Comparison of ENCODE assay signal across 8 mouse cellular contexts in genomic region chr4:119462858-119463755, GRCm38 (mm10). TPM values are rescaled to one million over a fixed set of nuclear protein-coding genes. Genes with fewer than 3 reads are reported as not detected.
DNase-seq lines count a peak whose midpoint lies in the region; ATAC-seq and TF ChIP-seq lines count a peak whose summit lies in the region.

No protein-coding gene starts in this region.

- no peaks in the 10 kb centered on the region for H3K27me3 ChIP-seq in hindbrain, embryonic 14.5 days (ENCODE audit: control insufficient read depth, insufficient read depth, low read length)
- H3K27me3 ChIP-seq in limb, embryonic 13.5 days = peaks cover 7% of the 10 kb centered on the region; the same call in 1 of the 2 replicates

- TF ChIP-seq CTCF in gastrocnemius, adult 2 months (IDR thresholded peaks at IDR 0.05) = no peak; the same call in 1 of the 2 replicates

- peaks cover 29% of the 10 kb centered on the region for H3K4me1 ChIP-seq in hindbrain, embryonic 14.5 days (replicated peaks; ENCODE audit: control insufficient read depth, insufficient read depth, low read length)
- H3K4me1 ChIP-seq in limb, embryonic 13.5 days = peaks cover 41% of the 10 kb centered on the region

- no peak overlapping the region for H3K4me2 ChIP-seq in hindbrain, embryonic 14.5 days (replicated peaks)
- peak overlapping the region; percentile 35 for H3K4me2 ChIP-seq in limb, embryonic 13.5 days (replicated peaks)

- ATAC-seq in hindbrain, embryonic 14.5 days (ENCODE audit: low FRiP score) = peak; percentile 74
- peak; percentile 76 for ATAC-seq in limb, embryonic 13.5 days (ENCODE audit: low FRiP score, low read depth)
- no peak for ATAC-seq in activated CD4-positive, CD25-positive, alpha-beta regulatory T cell, adult 4 months

- intact Hi-C loops in gastrocnemius, adult 2 months (cut with DNase I) = no loop called here

- H3K4me3 ChIP-seq in gastrocnemius, adult 2 months = no peak overlapping the region
- no peak overlapping the region for H3K4me3 ChIP-seq in hindbrain, embryonic 14.5 days (replicated peaks; ENCODE audit: low read length)
- H3K4me3 ChIP-seq in limb, embryonic 13.5 days = no peak overlapping the region

- peaks cover 13% of the 10 kb centered on the region; the same call in 1 of the 2 replicates for H3K36me3 ChIP-seq in hindbrain, embryonic 14.5 days (replicated peaks; ENCODE audit: control insufficient read depth, insufficient read depth)
- no peaks in the 10 kb centered on the region for H3K36me3 ChIP-seq in limb, embryonic 13.5 days

- H3K9me3 ChIP-seq in hindbrain, embryonic 14.5 days (ENCODE audit: control insufficient read depth, low read length) = no peaks in the 10 kb centered on the region
- H3K9me3 ChIP-seq in limb, embryonic 13.5 days = no peaks in the 10 kb centered on the region

- no peak overlapping the region for H3K9ac ChIP-seq in hindbrain, embryonic 14.5 days
- H3K9ac ChIP-seq in limb, embryonic 13.5 days = no peak overlapping the region

- H3K27ac ChIP-seq in gastrocnemius, adult 2 months = peak overlapping the region; percentile 64
- H3K27ac ChIP-seq in hindbrain, embryonic 14.5 days = peak overlapping the region; percentile 88
- peak overlapping the region; percentile 11; the same call in 1 of the 2 replicates for H3K27ac ChIP-seq in limb, embryonic 13.5 days

- 38% methylated on average over 11 of the region's 11 CpGs for WGBS in hindbrain, embryonic 14.5 days
- 34% methylated on average over 11 of the region's 11 CpGs for WGBS in limb, embryonic 13.5 days

- DNase-seq in urinary bladder, postnatal 14 days (ENCODE audit: low spot score) = peak; percentile 52
- no peak for DNase-seq in urinary bladder, postnatal 10 days (ENCODE audit: low spot score)
- DNase-seq in cerebellum, adult 9-10 months = peak; percentile 88
- DNase-seq in gastrocnemius, adult 2 months = peak; percentile 89
- peak; percentile 75 for DNase-seq in hindbrain, embryonic 14.5 days (ENCODE audit: low spot score)
- peak; percentile 54 for DNase-seq in ovary, postnatal 14 days (ENCODE audit: low spot score)

RNA-seq across cellular contexts. Expression of gene Rimkla, which starts 29.3 kb away (rescaled TPM):
- not detected for total RNA-seq in gastrocnemius, adult 2 months (2021)
- polyA plus RNA-seq in hindbrain, embryonic 14.5 days (2014; fragmentation: Nextera tagmentation; extraction: Ambion mirVana) = 30.5 and 37.8 TPM in 2 replicates
- 0.96 and 1.2 TPM in 2 replicates for polyA plus RNA-seq in limb, embryonic 13.5 days (2015; fragmentation: Nextera tagmentation; extraction: Ambion mirVana)
- polyA plus RNA-seq in activated CD4-positive, CD25-positive, alpha-beta regulatory T cell, adult 4 months (2017; shearing (Covaris generic)) = under 1 TPM; 0.14 to 0.19 TPM

RNA-seq across cellular contexts. Expression of gene Zmynd12, which starts 40.5 kb away (rescaled TPM):
- not detected for total RNA-seq in gastrocnemius, adult 2 months (2021)
- polyA plus RNA-seq in hindbrain, embryonic 14.5 days (2014; fragmentation: Nextera tagmentation; extraction: Ambion mirVana) = 0.23 and 0.83 TPM in 2 replicates
- 0.19 and 0.34 TPM in 2 replicates for polyA plus RNA-seq in limb, embryonic 13.5 days (2015; fragmentation: Nextera tagmentation; extraction: Ambion mirVana)
- not detected for polyA plus RNA-seq in activated CD4-positive, CD25-positive, alpha-beta regulatory T cell, adult 4 months (2017; shearing (Covaris generic))

RNA-seq across cellular contexts. Expression of gene Ppcs, which starts 40.9 kb away (rescaled TPM):
- total RNA-seq in gastrocnemius, adult 2 months (2021) = 1 to 10 TPM; 4.0 to 5.0 TPM
- polyA plus RNA-seq in hindbrain, embryonic 14.5 days (2014; fragmentation: Nextera tagmentation; extraction: Ambion mirVana) = 23.4 and 25.6 TPM in 2 replicates
- polyA plus RNA-seq in limb, embryonic 13.5 days (2015; fragmentation: Nextera tagmentation; extraction: Ambion mirVana) = 29.3 and 33.0 TPM in 2 replicates
- polyA plus RNA-seq in activated CD4-positive, CD25-positive, alpha-beta regulatory T cell, adult 4 months (2017; shearing (Covaris generic)) = 10 to 100 TPM; 57.1 to 59.9 TPM

RNA-seq across cellular contexts. Expression of gene Ccdc30, which starts 47.8 kb away (rescaled TPM):
- not detected for total RNA-seq in gastrocnemius, adult 2 months (2021)
- 19.7 and 20.9 TPM in 2 replicates for polyA plus RNA-seq in hindbrain, embryonic 14.5 days (2014; fragmentation: Nextera tagmentation; extraction: Ambion mirVana)
- polyA plus RNA-seq in limb, embryonic 13.5 days (2015; fragmentation: Nextera tagmentation; extraction: Ambion mirVana) = 6.6 and 7.5 TPM in 2 replicates
- 1 to 10 TPM; 4.9 to 8.4 TPM for polyA plus RNA-seq in activated CD4-positive, CD25-positive, alpha-beta regulatory T cell, adult 4 months (2017; shearing (Covaris generic))

Comparison
In these comparisons a context has a peak if more than half of its experiments do, and no peak if none do; other contexts are left out.
1. H3K27ac ChIP-seq: peak in every context shown above with its lines; median percentile 88 in hindbrain, embryonic 14.5 days; 64 in gastrocnemius, adult 2 months; 11 in limb, embryonic 13.5 days.
2. RNA of gene Rimkla, which starts 29.3 kb away (polyA plus RNA-seq): 30.5 to 37.8 TPM in hindbrain, embryonic 14.5 days; 0.96 to 1.2 TPM in limb, embryonic 13.5 days and 0.14 to 0.19 TPM in activated CD4-positive, CD25-positive, alpha-beta regulatory T cell, adult 4 months; every median in the first group is over 10 times any median in the second.